Mouse (Mus musculus) heart, adult 18-20 months (tissue): ENCODE data around the gene Myg1. TPM values are rescaled to one million over a fixed set of nuclear protein-coding genes. Genes with fewer than 3 reads are reported as not detected.

Source experiments
- DNase-seq, 2 experiments: peaks; one replicate each; pipeline ENCODE4 v3.0.0; 2021 to 2022; ENCODE audit warnings: mixed read lengths in 1 of 2
- total RNA-seq, 2 experiments: library from RNA; stranded (reverse); gene quantifications; 2 replicates each; pipeline ENCODE4 v1.2.3; 2021

The Myg1 gene
- total RNA-seq, 2 experiments from 2014 or later: 25.0 to 26.0 TPM

- no peak for DNase-seq
Measured at GRCm38 (mm10) chr15:102383671-102384070, 52.2 kb downstream of the Myg1 start.

DNA sequence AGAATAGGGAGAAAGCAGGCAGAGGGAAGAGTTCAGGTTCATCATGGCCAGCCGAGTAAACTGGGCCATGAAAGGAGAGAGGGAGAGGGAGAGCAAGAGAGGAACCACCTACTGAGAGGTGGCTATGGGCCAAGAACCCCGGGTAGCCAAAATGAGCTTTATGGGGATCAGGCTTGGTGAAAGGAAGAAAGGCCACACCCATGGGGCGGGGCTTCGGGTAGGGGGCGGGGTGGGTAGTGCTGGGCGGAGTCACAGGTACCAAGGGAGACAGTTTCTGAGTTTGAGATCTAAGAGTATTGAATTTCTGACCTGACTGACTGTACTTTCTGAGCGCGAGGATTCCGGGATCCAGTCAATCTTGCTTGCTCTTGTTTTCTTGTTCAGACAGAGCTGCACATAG is 55.1 kb downstream of the Myg1 start:
- no peak for DNase-seq

Other genes starting within 250 kb of the Myg1 start
- 100 to 1,000 TPM; 109 to 123 TPM for gene Tns2, start 231.3 kb upstream of the Myg1 start, total RNA-seq
- gene Spryd3, start 195.5 kb upstream of the Myg1 start, total RNA-seq: 10 to 100 TPM; 14.4 to 15.3 TPM
- gene Igfbp6, start 187.3 kb upstream of the Myg1 start, total RNA-seq: 10 to 100 TPM; 23.3 to 39.7 TPM
- gene Soat2, start 181.2 kb upstream of the Myg1 start, total RNA-seq: not detected
- 10 to 100 TPM; 30.6 to 31.5 TPM for gene Zfp740, start 128.5 kb upstream of the Myg1 start, total RNA-seq
- gene Csad, start 127.0 kb upstream of the Myg1 start, total RNA-seq: 10 to 100 TPM; 17.0 to 22.6 TPM
- gene Itgb7, start 99.8 kb upstream of the Myg1 start, total RNA-seq: 1 to 10 TPM; 2.9 to 9.9 TPM
- gene Rarg, start 74.2 kb upstream of the Myg1 start, total RNA-seq: 10 to 100 TPM; 13.5 to 16.7 TPM
- gene Gm9918, start 61.1 kb upstream of the Myg1 start, total RNA-seq: not detected
- 10 to 100 TPM; 18.4 to 18.9 TPM for gene Mfsd5, start 52.3 kb upstream of the Myg1 start, total RNA-seq
- gene Espl1, start 35.4 kb upstream of the Myg1 start, total RNA-seq: under 1 TPM; 0.54 to 0.92 TPM
- 100 to 1,000 TPM; 340 to 348 TPM for gene Pfdn5, start 5.6 kb upstream of the Myg1 start, total RNA-seq
- 10 to 100 TPM in 1 of 2 experiments, 1 to 10 TPM in 1; 9.8 to 12.1 TPM for gene Aaas, start 19.1 kb downstream of the Myg1 start, total RNA-seq
- not detected for gene Sp7, start 35.5 kb downstream of the Myg1 start, total RNA-seq
- gene Sp1, start 74.4 kb downstream of the Myg1 start, total RNA-seq: 10 to 100 TPM; 31.9 to 39.6 TPM
- under 1 TPM; 0.39 to 0.97 TPM for gene Amhr2, start 113.7 kb downstream of the Myg1 start, total RNA-seq
- 10 to 100 TPM; 20.3 to 24.4 TPM for gene Prr13, start 127.3 kb downstream of the Myg1 start, total RNA-seq
- gene Pcbp2, start 138.8 kb downstream of the Myg1 start, total RNA-seq: 100 to 1,000 TPM; 418 to 491 TPM
- gene Gm10337, start 172.0 kb downstream of the Myg1 start, total RNA-seq: not detected
- 1 to 10 TPM; 1.8 to 2.3 TPM for gene Map3k12, start 185.4 kb downstream of the Myg1 start, total RNA-seq
- 10 to 100 TPM; 40.1 to 43.0 TPM for gene Tarbp2, start 186.5 kb downstream of the Myg1 start, total RNA-seq
- under 1 TPM; 0.87 to 0.92 TPM for gene Npff, start 193.2 kb downstream of the Myg1 start, total RNA-seq